Mouse (Mus musculus) kidney, embryonic 14.5 days (tissue): ENCODE measurements around the gene Pyroxd1. TPM values are rescaled to one million over a fixed set of nuclear protein-coding genes. Genes with fewer than 3 reads are reported as not detected.

Source experiments
- ATAC-seq: fragments of 200-750 bp; cut with Nextera tagmentation; 2 replicates; pipeline ENCODE4 v1.8.0; 2017; ENCODE audit warnings: moderate number of reproducible peaks, mild to moderate bottlenecking, moderate TSS enrichment, moderate library complexity; ENCODE audit not compliant: low FRiP score, low TSS enrichment
- H3K27ac ChIP-seq: fragments of 300-500 bp; sonication (generic); 2 replicates; pipeline ENCODE4 v1.5.1; 2014; ENCODE audit warnings: low read depth, mild to moderate bottlenecking, low read length, moderate library complexity, mixed read lengths
- H3K27me3 ChIP-seq: fragments of 300-500 bp; sonication (generic); 2 replicates; pipeline ENCODE4 v1.6.1; 2014; ENCODE audit warnings: mild to moderate bottlenecking, low read length; ENCODE audit not compliant: control insufficient read depth, insufficient read depth
- H3K36me3 ChIP-seq: fragments of 300-500 bp; sonication (generic); 2 replicates; pipeline ENCODE4 v1.6.1; 2014; ENCODE audit warnings: low read length, mixed read lengths; ENCODE audit not compliant: control insufficient read depth, insufficient read depth
- H3K4me1 ChIP-seq: fragments of 300-500 bp; sonication (generic); 2 replicates; pipeline ENCODE4 v1.6.1; 2014; ENCODE audit warnings: low read length, mixed read lengths; ENCODE audit not compliant: control insufficient read depth, insufficient read depth
- H3K4me2 ChIP-seq: fragments of 300-500 bp; sonication (generic); replicated peaks from 2 replicates; pipeline ENCODE4 v1.6.1; 2014; ENCODE audit warnings: low read depth, mild to moderate bottlenecking, low read length
- H3K4me3 ChIP-seq: fragments of 300-500 bp; sonication (generic); 2 replicates; pipeline ENCODE4 v1.5.1; 2014; ENCODE audit warnings: mild to moderate bottlenecking, low read length
- H3K9ac ChIP-seq: fragments of 300-500 bp; sonication (generic); 2 replicates; pipeline ENCODE4 v1.6.1; 2014; ENCODE audit warnings: low read depth, mild to moderate bottlenecking, low read length, moderate library complexity
- H3K9me3 ChIP-seq: fragments of 300-500 bp; sonication (generic); 2 replicates; pipeline ENCODE4 v1.6.1; 2016; ENCODE audit warnings: low read length; ENCODE audit not compliant: control insufficient read depth
- WGBS: fragments of 180-500 bp; shearing (Covaris S2); extraction: QIAGEN DNeasy Blood & Tissue Kit; methylation state at CpG from one replicate; pipeline ENCODE4 v1.1.7; 2014; 5-methylcytosine and 5-hydroxymethylcytosine counted together
- polyA plus RNA-seq: library from polyadenylated mRNA; unstranded; fragments of >200 nt; fragmentation: Nextera tagmentation; extraction: Ambion mirVana; gene quantifications from 2 replicates; pipeline ENCODE4 v1.2.1, GENCODE M21; 2014

The Pyroxd1 gene
- polyA plus RNA-seq, 1 experiment from 2014 or later, result 19.6 TPM

DNA sequence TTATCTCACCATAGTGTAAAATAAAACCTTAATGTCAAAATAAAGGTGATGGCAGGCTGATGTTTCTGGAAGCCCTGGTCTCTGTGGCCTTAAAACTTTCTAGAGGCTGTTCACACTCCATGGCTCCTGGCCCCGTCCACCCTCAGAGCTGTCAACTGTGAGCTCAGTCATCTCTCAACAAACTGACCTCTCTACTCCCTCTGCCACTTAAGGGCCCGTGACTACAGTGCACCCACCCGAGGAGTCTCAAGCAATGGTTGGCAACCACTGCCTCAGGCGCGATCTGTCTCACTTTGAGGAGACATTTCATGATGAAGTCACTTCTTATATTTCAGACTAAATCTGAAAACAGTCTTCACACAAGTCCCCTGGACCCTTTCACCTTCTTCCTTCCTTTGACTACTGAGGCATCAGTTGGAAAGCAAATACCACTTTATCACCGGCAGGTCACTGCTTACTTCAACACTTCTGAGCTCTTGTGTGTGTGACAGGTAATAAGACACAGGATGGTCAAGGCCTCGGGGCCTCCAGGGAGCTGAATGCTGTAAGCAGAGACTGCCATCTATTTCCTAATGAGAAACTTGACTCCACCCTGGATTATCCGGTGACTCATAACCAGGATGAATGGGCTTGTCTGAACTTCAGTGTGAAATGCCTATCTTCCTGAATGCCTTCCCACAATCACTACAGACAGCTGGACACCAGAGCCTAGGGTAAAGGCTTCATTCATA, 20.5 kb downstream of the Pyroxd1 start:
- Histone ChIP-seq H3K36me3 (peaks cover 38% of the 10 kb centered on the region), H3K9ac (no peak overlapping the region), H3K4me2 (no peak overlapping the region), H3K9me3 (no peaks in the 10 kb centered on the region), H3K4me1 (no peaks in the 10 kb centered on the region), H3K27ac (no peak overlapping the region), H3K27me3 (no peaks in the 10 kb centered on the region), H3K4me3 (no peak overlapping the region)
- 63% methylated on average over 8 of the region's 8 CpGs for WGBS
- ATAC-seq, result peak; percentile 83

DNA sequence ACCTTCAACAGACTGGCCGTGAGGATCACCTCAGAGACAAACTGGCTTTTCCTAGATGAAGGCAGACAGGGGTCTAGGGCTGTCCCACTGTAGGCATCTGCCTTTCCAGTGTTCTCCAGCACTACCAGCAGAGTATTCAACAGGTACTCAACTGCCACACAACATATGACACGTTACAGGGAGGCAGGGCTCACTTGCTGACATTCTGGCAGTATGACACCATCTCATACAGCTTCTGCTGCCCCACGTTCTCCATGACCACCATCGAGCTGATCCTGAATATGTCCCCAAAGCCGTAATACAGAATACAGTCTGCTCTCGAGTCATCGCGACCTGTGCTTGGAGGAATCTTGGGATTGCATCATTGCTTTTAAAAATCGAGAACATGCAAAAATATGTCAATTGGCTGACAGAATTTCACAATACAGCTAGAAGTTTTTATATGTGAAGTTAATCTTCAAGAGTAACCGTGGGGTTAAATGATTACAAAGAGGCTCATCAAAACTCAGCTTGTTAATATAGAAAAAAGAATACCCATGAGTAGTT, 21.1 kb downstream of the Pyroxd1 start:
- 0 out of 2 replicates have a peak, but pooled peaks have one; percentile 8 for ATAC-seq
- peaks cover 33% of the 10 kb centered on the region for H3K36me3 ChIP-seq
- no peak overlapping the region for H3K9ac ChIP-seq
- no peaks in the 10 kb centered on the region for H3K9me3 ChIP-seq
- no peak overlapping the region for H3K4me2 ChIP-seq
- no peak overlapping the region for H3K4me3 ChIP-seq
- H3K27me3 ChIP-seq, result no peaks in the 10 kb centered on the region
- no peaks in the 10 kb centered on the region for H3K4me1 ChIP-seq
- H3K27ac ChIP-seq, result no peak overlapping the region
- WGBS, result 92% methylated on average over 10 of the region's 10 CpGs

DNA sequence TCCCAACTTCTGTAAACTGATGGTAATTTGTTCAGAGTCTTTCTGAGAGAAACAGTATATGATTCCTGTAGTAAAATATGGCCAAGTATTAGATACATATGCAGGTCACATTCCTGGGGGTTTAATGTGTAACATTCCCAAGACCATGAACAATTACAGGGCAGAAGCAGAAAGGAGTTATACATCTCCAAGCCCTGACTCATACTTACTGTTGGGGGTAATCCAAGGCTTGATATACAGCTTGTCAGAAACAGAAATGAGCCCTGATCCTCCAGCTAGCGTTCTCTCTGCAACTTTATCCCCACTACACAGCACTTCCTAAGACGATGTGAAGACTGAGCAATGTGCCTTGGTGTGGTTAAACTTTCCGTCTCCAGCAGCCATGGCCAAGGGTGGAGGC, 22.1 kb downstream of the Pyroxd1 start:
- no peak overlapping the region for H3K9ac ChIP-seq
- ATAC-seq, result no peak
- H3K4me2 ChIP-seq, result no peak overlapping the region
- no peak overlapping the region for H3K27ac ChIP-seq
- no peaks in the 10 kb centered on the region for H3K9me3 ChIP-seq
- H3K4me3 ChIP-seq, result no peak overlapping the region
- H3K27me3 ChIP-seq, result no peaks in the 10 kb centered on the region
- no peaks in the 10 kb centered on the region for H3K4me1 ChIP-seq
- peaks cover 34% of the 10 kb centered on the region; the same call in 1 of the 2 replicates for H3K36me3 ChIP-seq
- WGBS, result 85% methylated on average over 3 of the region's 3 CpGs

DNA sequence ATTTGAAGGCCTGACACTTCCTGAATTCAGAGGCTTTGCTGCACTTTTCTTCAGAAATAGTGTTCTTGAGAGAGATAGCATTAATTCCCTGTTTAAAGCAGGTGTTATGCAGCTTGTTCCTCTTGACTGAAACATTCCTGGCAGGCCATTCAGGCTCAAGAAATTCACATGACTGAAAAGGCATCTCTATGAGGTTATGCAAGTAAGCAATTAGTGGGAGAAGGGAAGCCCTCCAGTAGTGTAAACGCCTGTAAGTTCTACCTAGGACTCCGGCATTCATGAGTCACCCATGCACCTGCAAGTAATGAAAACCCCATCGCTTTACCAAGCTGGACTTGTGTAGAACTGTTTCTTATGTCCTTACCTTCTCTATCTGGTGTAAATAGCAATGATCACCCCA, 24.1 kb downstream of the Pyroxd1 start:
- Histone ChIP-seq H3K27me3 (no peaks in the 10 kb centered on the region), H3K27ac (no peak overlapping the region), H3K36me3 (peaks cover 31% of the 10 kb centered on the region; the same call in 1 of the 2 replicates), H3K9ac (no peak overlapping the region), H3K4me1 (no peaks in the 10 kb centered on the region), H3K9me3 (no peaks in the 10 kb centered on the region), H3K4me2 (no peak overlapping the region), H3K4me3 (no peak overlapping the region)
- no peak for ATAC-seq
- 92% methylated on average over 3 of the region's 3 CpGs for WGBS

DNA sequence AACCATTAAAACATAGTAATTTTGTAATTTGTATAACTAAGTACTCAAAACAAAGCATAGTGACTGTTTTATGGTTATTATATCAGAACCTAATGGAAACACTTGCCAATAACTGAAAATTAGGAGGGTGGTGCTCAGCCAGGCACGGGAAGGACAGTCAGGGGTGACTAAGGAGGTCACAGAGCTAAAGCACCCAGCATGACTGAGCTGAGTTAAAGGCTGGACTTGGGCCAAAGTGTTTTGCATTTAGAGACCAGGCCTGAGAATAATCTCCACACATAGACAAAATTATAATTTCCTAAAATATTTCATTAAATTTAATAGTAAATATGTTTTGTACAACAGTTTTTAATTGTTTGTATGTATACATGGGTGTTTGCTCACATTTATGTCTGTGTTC, 31.6 kb downstream of the Pyroxd1 start:
- Histone ChIP-seq H3K4me1 (no peaks in the 10 kb centered on the region), H3K27me3 (no peaks in the 10 kb centered on the region), H3K36me3 (peaks cover 28% of the 10 kb centered on the region), H3K4me2 (no peak overlapping the region), H3K27ac (no peak overlapping the region), H3K9ac (no peak overlapping the region), H3K9me3 (no peaks in the 10 kb centered on the region), H3K4me3 (no peak overlapping the region)
- 72% methylated on average over 1 of the region's 1 CpGs for WGBS
- no peak for ATAC-seq

DNA sequence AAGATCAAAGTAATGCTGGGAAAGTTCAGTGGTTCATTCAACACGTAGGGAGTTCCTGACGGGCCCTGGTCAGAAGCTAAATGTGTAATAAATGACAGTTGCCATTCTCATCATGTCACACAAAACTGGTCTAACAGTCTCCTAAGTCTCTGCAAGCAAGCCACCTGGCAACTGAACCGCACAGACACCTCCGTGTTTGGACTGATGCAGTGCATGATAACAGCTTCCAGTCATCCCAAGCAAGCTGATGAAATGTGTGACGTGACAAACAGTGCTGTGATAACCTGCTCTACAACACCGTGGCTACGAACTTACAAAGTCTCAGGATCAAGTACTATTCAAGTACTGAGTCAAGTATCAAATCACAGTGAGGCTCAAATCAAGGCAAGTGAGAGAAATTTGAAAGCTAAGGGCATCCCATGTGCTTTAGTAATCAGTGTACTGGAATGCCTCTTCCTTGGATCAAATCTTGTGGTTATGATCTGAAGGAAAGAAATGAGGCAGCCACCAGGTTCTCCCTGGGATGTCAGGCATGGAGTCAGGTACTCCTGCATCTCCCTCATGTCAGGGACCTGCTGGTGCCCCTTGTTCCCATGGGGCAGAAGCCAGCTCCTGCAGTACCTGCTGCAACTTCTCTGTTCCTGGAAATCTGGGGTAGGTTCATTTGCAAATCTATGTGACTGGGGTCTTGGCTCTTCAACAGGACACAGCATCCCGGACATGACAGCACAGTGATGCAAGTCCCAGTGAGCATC, 33.3 kb downstream of the Pyroxd1 start:
- Histone ChIP-seq H3K9me3 (no peaks in the 10 kb centered on the region), H3K27ac (no peak overlapping the region), H3K4me2 (no peak overlapping the region), H3K27me3 (no peaks in the 10 kb centered on the region), H3K36me3 (peaks cover 24% of the 10 kb centered on the region), H3K4me3 (no peak overlapping the region), H3K4me1 (no peaks in the 10 kb centered on the region), H3K9ac (no peak overlapping the region)
- ATAC-seq, result no peak
- 90% methylated on average over 8 of the region's 8 CpGs for WGBS

DNA sequence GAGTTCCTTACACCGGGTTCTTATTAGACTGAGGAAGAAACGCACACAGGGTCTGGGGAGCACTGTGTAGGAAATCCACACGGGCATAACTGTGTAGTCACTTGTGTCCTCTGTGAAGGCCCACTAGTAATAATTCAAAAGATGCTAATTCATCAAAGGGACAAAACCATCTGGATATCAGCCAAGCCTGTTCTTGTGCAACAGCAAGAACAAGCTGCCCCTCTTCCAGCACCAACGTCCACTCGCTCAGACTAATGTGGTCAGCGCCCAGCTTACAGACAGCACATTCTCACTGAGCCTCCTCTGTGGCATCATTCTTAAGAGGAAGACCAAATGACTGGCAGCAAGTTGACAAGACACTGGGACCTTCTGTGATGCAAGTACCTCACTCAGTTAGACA, 34.5 kb downstream of the Pyroxd1 start:
- Histone ChIP-seq H3K4me2 (no peak overlapping the region), H3K36me3 (peaks cover 17% of the 10 kb centered on the region), H3K9ac (no peak overlapping the region), H3K27me3 (no peaks in the 10 kb centered on the region), H3K9me3 (no peaks in the 10 kb centered on the region), H3K4me1 (no peaks in the 10 kb centered on the region), H3K4me3 (no peak overlapping the region), H3K27ac (no peak overlapping the region)
- WGBS, result 90% methylated on average over 6 of the region's 6 CpGs
- ATAC-seq, result no peak

DNA sequence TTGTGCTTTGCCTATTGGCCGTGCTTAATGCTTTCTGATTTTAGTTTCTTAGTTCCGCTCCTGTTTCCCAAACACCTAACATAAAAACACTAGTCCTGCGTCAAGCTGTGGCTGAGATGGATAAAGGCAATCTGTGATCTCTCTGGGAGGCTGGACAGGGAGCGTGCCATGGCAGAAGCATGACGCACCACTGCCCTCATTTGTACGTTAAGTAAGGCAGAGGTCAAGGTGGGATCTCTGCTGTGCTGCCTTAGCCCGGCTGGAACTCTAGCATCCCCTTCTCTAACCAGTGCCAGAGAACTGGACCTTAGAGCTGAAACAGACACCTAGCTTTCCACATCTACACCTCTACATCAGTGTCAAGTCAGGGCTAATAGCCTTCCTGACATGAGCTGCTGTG, 36.2 kb downstream of the Pyroxd1 start:
- no peak overlapping the region for H3K4me3 ChIP-seq
- ATAC-seq, result no peak
- no peaks in the 10 kb centered on the region for H3K9me3 ChIP-seq
- no peaks in the 10 kb centered on the region for H3K27me3 ChIP-seq
- peaks cover 4% of the 10 kb centered on the region; the same call in 1 of the 2 replicates for H3K4me1 ChIP-seq
- H3K9ac ChIP-seq, result no peak overlapping the region
- WGBS, result 85% methylated on average over 7 of the region's 7 CpGs
- no peak overlapping the region for H3K4me2 ChIP-seq
- H3K36me3 ChIP-seq, result peaks cover 4% of the 10 kb centered on the region; the same call in 1 of the 2 replicates
- H3K27ac ChIP-seq, result no peak overlapping the region

DNA sequence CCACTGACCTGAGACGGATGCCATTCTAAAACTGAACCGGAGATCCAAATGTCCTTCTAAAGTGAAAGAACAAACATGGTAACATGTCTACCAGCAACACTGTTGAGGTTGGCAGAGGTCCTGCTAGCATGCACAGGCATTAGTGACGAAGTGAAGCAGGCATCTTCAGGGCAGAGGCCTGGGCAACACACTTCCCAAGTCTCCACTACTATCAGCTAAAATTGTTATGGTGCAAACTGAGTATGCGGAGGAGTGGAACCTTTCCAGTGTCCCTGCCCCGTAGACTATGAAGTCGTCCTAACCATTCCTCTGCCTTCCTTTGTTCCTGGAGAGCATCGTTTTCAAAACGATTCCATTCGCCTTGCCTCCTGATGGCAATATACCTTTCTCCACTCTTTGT, 39.1 kb downstream of the Pyroxd1 start:
- H3K4me2 ChIP-seq, result no peak overlapping the region
- 88% methylated on average over 9 of the region's 9 CpGs for WGBS
- peaks cover 16% of the 10 kb centered on the region for H3K4me1 ChIP-seq
- no peaks in the 10 kb centered on the region for H3K9me3 ChIP-seq
- no peak overlapping the region for H3K27ac ChIP-seq
- H3K4me3 ChIP-seq, result no peak overlapping the region
- H3K36me3 ChIP-seq, result no peaks in the 10 kb centered on the region
- H3K27me3 ChIP-seq, result no peaks in the 10 kb centered on the region
- no peak for ATAC-seq
- H3K9ac ChIP-seq, result no peak overlapping the region
